Mouse (Mus musculus): ENCODE results near the gene Hapln1. TPM values are rescaled to one million over a fixed set of nuclear protein-coding genes. Genes with fewer than 3 reads are reported as not detected.

The Hapln1 gene
- polyA plus RNA-seq, 1 experiment from 2014 or later = 0.36 TPM

GRCm38 (mm10) chr13:89540301-89540982, 846 bp downstream of the Hapln1 start:
- Histone ChIP-seq H3K9ac (ENCODE audit: low read depth, low read length) (no peak overlapping the region), H3K4me3 (ENCODE audit: low read depth, low read length) (no peak overlapping the region), H3K36me3 (ENCODE audit: control insufficient read depth, insufficient read depth, low read length) (no peaks in the 10 kb centered on the region), H3K4me2 (ENCODE audit: low read length) (no peak overlapping the region), H3K4me1 (ENCODE audit: control insufficient read depth, insufficient read depth, low read length) (peaks cover 5% of the 10 kb centered on the region), H3K9me3 (replicated peaks; ENCODE audit: control insufficient read depth, low read length, poor library complexity, severe bottlenecking) (no peaks in the 10 kb centered on the region), H3K27ac (ENCODE audit: low read length) (no peak overlapping the region), H3K27me3 (ENCODE audit: control insufficient read depth, insufficient read depth, low read depth, low read length) (no peaks in the 10 kb centered on the region)
- 46% methylated on average over 11 of the region's 11 CpGs for WGBS
- no peak for ATAC-seq

- Histone ChIP-seq H3K27me3 (ENCODE audit: control insufficient read depth, insufficient read depth, low read depth, low read length) (no peaks in the 10 kb centered on the region), H3K36me3 (ENCODE audit: control insufficient read depth, insufficient read depth, low read length) (no peaks in the 10 kb centered on the region), H3K9ac (ENCODE audit: low read depth, low read length) (no peak overlapping the region), H3K4me3 (ENCODE audit: low read depth, low read length) (no peak overlapping the region), H3K4me2 (ENCODE audit: low read length) (no peak overlapping the region), H3K4me1 (ENCODE audit: control insufficient read depth, insufficient read depth, low read length) (peaks cover 3% of the 10 kb centered on the region; the same call in 1 of the 2 replicates), H3K27ac (ENCODE audit: low read length) (no peak overlapping the region), H3K9me3 (replicated peaks; ENCODE audit: control insufficient read depth, low read length, poor library complexity, severe bottlenecking) (no peaks in the 10 kb centered on the region)
- 2% methylated on average over 3 of the region's 3 CpGs for WGBS
- ATAC-seq = peak; percentile 66
Measured at GRCm38 (mm10) chr13:89543003-89543402, 3.4 kb downstream of the Hapln1 start.

- Histone ChIP-seq H3K9me3 (replicated peaks; ENCODE audit: control insufficient read depth, low read length, poor library complexity, severe bottlenecking) (no peaks in the 10 kb centered on the region), H3K27me3 (ENCODE audit: control insufficient read depth, insufficient read depth, low read depth, low read length) (no peaks in the 10 kb centered on the region)
Measured at GRCm38 (mm10) chr13:89548203-89548740, 8.7 kb downstream of the Hapln1 start.

GRCm38 (mm10) chr13:89549507-89549906, 9.9 kb downstream of the Hapln1 start:
- 60% methylated on average over 4 of the region's 4 CpGs for WGBS

More at GRCm38 (mm10) chr13:89548203-89548740, 8.7 kb downstream of the Hapln1 start:
- H3K4me3 ChIP-seq (ENCODE audit: low read depth, low read length) = no peak overlapping the region
- H3K9ac ChIP-seq (ENCODE audit: low read depth, low read length) = no peak overlapping the region
- no peak overlapping the region for H3K27ac ChIP-seq (ENCODE audit: low read length)
- 21% methylated on average over 2 of the region's 2 CpGs for WGBS
- H3K4me1 ChIP-seq (ENCODE audit: control insufficient read depth, insufficient read depth, low read length) = no peaks in the 10 kb centered on the region
- H3K36me3 ChIP-seq (ENCODE audit: control insufficient read depth, insufficient read depth, low read length) = no peaks in the 10 kb centered on the region
- no peak overlapping the region for H3K4me2 ChIP-seq (ENCODE audit: low read length)
- no peak; the same call in 1 of the 2 replicates for ATAC-seq

DNA sequence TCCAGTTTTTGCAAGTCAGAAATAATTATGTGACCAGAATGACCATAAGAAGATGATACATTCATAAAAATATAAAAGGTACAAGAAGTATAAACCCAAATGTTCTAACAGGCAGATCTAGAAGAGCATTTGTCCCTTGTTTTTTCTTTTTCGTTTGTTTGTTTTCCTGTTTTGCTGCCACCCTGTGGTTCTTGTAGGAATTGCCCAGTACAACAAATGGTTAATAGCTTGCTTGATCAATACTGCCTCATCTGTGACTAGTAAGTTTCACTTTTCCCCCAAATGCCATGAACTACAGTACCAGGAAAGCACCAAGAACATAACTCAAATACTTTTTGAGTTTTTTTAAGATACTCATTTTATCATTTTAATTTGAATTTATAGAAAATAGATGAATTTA, 11.9 kb downstream of the Hapln1 start:
- no peaks in the 10 kb centered on the region for H3K4me1 ChIP-seq (ENCODE audit: control insufficient read depth, insufficient read depth, low read length)
- no peak overlapping the region for H3K9ac ChIP-seq (ENCODE audit: low read depth, low read length)
- H3K36me3 ChIP-seq (ENCODE audit: control insufficient read depth, insufficient read depth, low read length) = no peaks in the 10 kb centered on the region
- H3K27ac ChIP-seq (ENCODE audit: low read length) = no peak overlapping the region
- no peak overlapping the region for H3K4me3 ChIP-seq (ENCODE audit: low read depth, low read length)
- no peak for ATAC-seq
- 9% methylated on average over 1 of the region's 1 CpGs for whole genome bisulfite sequencing
- H3K4me2 ChIP-seq (ENCODE audit: low read length) = no peak overlapping the region
- no peaks in the 10 kb centered on the region for H3K27me3 ChIP-seq (ENCODE audit: control insufficient read depth, insufficient read depth, low read depth, low read length)
- H3K9me3 ChIP-seq (replicated peaks; ENCODE audit: control insufficient read depth, low read length, poor library complexity, severe bottlenecking) = no peaks in the 10 kb centered on the region

More at GRCm38 (mm10) chr13:89549507-89549906, 9.9 kb downstream of the Hapln1 start:
- Histone ChIP-seq H3K9ac (ENCODE audit: low read depth, low read length) (no peak overlapping the region), H3K36me3 (ENCODE audit: control insufficient read depth, insufficient read depth, low read length) (no peaks in the 10 kb centered on the region), H3K27me3 (ENCODE audit: control insufficient read depth, insufficient read depth, low read depth, low read length) (no peaks in the 10 kb centered on the region), H3K4me3 (ENCODE audit: low read depth, low read length) (no peak overlapping the region), H3K27ac (ENCODE audit: low read length) (no peak overlapping the region), H3K4me2 (ENCODE audit: low read length) (no peak overlapping the region), H3K9me3 (replicated peaks; ENCODE audit: control insufficient read depth, low read length, poor library complexity, severe bottlenecking) (no peaks in the 10 kb centered on the region), H3K4me1 (ENCODE audit: control insufficient read depth, insufficient read depth, low read length) (no peaks in the 10 kb centered on the region)
- no peak for ATAC-seq

GRCm38 (mm10) chr13:89564518-89564917, 24.9 kb downstream of the Hapln1 start:
- Histone ChIP-seq H3K4me2 (ENCODE audit: low read length) (no peak overlapping the region), H3K27ac (ENCODE audit: low read length) (no peak overlapping the region), H3K36me3 (ENCODE audit: control insufficient read depth, insufficient read depth, low read length) (no peaks in the 10 kb centered on the region), H3K9ac (ENCODE audit: low read depth, low read length) (no peak overlapping the region), H3K9me3 (replicated peaks; ENCODE audit: control insufficient read depth, low read length, poor library complexity, severe bottlenecking) (no peaks in the 10 kb centered on the region), H3K4me3 (ENCODE audit: low read depth, low read length) (no peak overlapping the region), H3K4me1 (ENCODE audit: control insufficient read depth, insufficient read depth, low read length) (no peaks in the 10 kb centered on the region), H3K27me3 (ENCODE audit: control insufficient read depth, insufficient read depth, low read depth, low read length) (no peaks in the 10 kb centered on the region)
- no peak for ATAC-seq
- WGBS = 85% methylated on average over 5 of the region's 5 CpGs

- no peaks in the 10 kb centered on the region for H3K27me3 ChIP-seq (ENCODE audit: control insufficient read depth, insufficient read depth, low read depth, low read length)
- WGBS = 91% methylated on average over 4 of the region's 4 CpGs
- no peak for ATAC-seq
- H3K4me2 ChIP-seq (ENCODE audit: low read length) = no peak overlapping the region
- H3K27ac ChIP-seq (ENCODE audit: low read length) = no peak overlapping the region
- H3K4me3 ChIP-seq (ENCODE audit: low read depth, low read length) = no peak overlapping the region
- no peaks in the 10 kb centered on the region for H3K4me1 ChIP-seq (ENCODE audit: control insufficient read depth, insufficient read depth, low read length)
- H3K9me3 ChIP-seq (replicated peaks; ENCODE audit: control insufficient read depth, low read length, poor library complexity, severe bottlenecking) = no peaks in the 10 kb centered on the region
- H3K36me3 ChIP-seq (ENCODE audit: control insufficient read depth, insufficient read depth, low read length) = no peaks in the 10 kb centered on the region
- no peak overlapping the region for H3K9ac ChIP-seq (ENCODE audit: low read depth, low read length)
Measured at GRCm38 (mm10) chr13:89566300-89566699, 26.7 kb downstream of the Hapln1 start.

DNA sequence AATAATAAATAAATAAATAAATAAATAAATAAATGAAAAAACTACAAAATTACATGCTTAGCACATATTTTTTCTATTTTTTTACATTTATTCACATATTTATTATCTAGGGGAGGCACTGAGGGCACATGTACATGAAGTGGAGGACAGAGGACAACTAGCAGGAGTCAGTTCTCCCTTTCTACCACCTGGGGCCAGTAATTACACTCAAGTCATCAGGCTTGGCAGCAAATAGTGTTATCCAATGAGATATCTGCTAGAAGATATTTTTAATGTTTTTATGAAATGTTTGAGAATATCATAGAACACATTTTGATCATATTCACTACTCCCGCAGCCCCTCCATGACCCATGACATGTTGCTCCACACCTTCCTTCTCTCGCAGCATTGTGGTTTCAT, 39.5 kb downstream of the Hapln1 start:
- 96% methylated on average over 2 of the region's 2 CpGs for WGBS
- no peaks in the 10 kb centered on the region for H3K27me3 ChIP-seq (ENCODE audit: control insufficient read depth, insufficient read depth, low read depth, low read length)
- peaks cover 4% of the 10 kb centered on the region; the same call in 1 of the 2 replicates for H3K4me1 ChIP-seq (ENCODE audit: control insufficient read depth, insufficient read depth, low read length)
- no peak overlapping the region for H3K4me3 ChIP-seq (ENCODE audit: low read depth, low read length)
- no peak overlapping the region for H3K4me2 ChIP-seq (ENCODE audit: low read length)
- H3K9me3 ChIP-seq (replicated peaks; ENCODE audit: control insufficient read depth, low read length, poor library complexity, severe bottlenecking) = no peaks in the 10 kb centered on the region
- H3K27ac ChIP-seq (ENCODE audit: low read length) = no peak overlapping the region
- no peaks in the 10 kb centered on the region for H3K36me3 ChIP-seq (ENCODE audit: control insufficient read depth, insufficient read depth, low read length)
- no peak overlapping the region for H3K9ac ChIP-seq (ENCODE audit: low read depth, low read length)
- no peak for ATAC-seq

DNA sequence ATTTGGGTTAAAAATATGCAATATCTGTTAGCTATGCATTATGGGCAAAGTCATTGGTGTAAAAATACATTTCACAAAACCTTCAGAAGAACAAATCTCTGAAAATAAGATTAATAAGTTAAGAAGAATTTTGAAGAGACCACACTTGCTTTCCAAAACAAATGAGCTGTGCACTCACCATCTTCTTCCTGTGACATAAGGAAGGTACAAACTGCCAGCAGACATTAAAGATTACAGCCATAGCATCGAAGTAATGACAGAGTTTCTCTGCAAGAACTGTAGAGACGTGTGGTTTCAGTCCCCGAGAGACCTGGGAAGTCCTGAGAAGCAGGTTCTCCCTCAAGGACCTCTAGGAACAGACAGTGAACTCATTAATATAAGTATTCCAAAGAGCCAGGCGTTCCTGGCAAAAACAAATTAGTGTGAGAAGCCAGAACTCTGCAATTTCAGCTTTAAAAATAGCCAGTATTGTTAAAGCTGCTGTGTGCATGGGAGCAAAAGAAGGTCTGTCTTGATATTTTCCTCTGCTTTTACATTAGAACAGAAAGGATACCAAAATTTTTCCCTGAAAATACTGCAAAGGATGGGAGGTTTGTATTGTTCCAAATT, 43.6 kb downstream of the Hapln1 start:
- no peaks in the 10 kb centered on the region for H3K36me3 ChIP-seq (ENCODE audit: control insufficient read depth, insufficient read depth, low read length)
- peaks cover 8% of the 10 kb centered on the region for H3K4me1 ChIP-seq (ENCODE audit: control insufficient read depth, insufficient read depth, low read length)
- 68% methylated on average over 4 of the region's 4 CpGs for whole genome bisulfite sequencing
- H3K27me3 ChIP-seq (ENCODE audit: control insufficient read depth, insufficient read depth, low read depth, low read length) = no peaks in the 10 kb centered on the region
- no peaks in the 10 kb centered on the region for H3K9me3 ChIP-seq (replicated peaks; ENCODE audit: control insufficient read depth, low read length, poor library complexity, severe bottlenecking)
- no peak overlapping the region for H3K4me3 ChIP-seq (ENCODE audit: low read depth, low read length)
- no peak overlapping the region for H3K4me2 ChIP-seq (ENCODE audit: low read length)
- no peak overlapping the region for H3K27ac ChIP-seq (ENCODE audit: low read length)
- no peak overlapping the region for H3K9ac ChIP-seq (ENCODE audit: low read depth, low read length)
- ATAC-seq = no peak
